9 mouse cellular contexts compared by ENCODE assay signal in the genomic region with DNA sequence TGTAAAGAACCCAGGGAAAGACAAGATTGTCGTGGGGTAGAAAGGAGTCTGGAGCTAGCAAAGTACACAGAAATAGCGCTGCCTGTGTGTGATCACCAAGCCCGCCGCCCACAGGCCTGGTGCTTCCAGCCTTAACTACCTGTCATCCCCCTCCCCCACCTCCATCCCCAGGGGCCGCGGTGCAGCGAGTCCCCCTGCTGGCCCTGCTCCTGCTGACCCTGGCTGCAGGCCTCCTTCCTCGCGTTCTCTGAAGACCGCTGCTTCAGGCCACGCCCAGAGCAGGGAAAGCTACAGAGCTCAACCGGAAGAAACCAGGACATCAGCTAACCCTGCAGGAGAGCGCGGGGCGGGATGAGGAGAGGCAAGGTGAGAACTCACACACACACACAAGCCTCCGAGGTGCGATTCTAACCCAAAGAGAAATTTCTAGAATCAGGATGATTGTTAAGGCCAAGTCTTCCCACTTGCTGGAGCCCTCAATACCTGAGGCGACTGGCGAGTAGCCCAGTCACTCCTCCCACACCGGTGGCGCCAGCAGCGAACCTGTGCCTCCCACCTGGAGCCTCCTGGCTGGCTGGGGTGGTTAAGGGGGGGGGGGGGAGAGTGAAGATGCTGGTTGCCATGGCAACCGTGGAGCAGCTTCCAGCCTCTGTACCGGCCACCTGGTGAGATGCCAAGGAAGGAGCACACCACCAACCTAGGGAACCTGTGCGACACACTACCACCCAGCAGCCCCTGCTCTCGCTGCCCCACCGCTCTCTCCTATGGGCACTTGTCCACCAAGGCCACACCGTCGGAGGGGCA. TPM values are rescaled to one million over a fixed set of nuclear protein-coding genes. Genes with fewer than 3 reads are reported as not detected.
A peak's percentile ranks its signal among the peaks of the same experiment; 100 is the strongest.
DNase-seq lines count a peak whose midpoint lies in the region; TF ChIP-seq lines count a peak whose summit lies in the region.
"Had no signal": no experiment of that assay in that cellular context is flagged by ENCODE, and none has a peak within 500 bp of the region (broad histone marks: within the 10 kb centered on the region; RNA-seq: fewer than 3 reads in every experiment).

No protein-coding gene starts in this region.

- peak; percentile 74 for DNase-seq in layer of hippocampus, adult 9-11 months
- no peak for DNase-seq in layer of hippocampus, postnatal 14 days (ENCODE audit: low spot score in 2 of 2)
- peak; percentile 24 to 30 for DNase-seq in heart, postnatal 10 days
- DNase-seq in left cerebral cortex, adult 2 months (ENCODE audit: extremely low spot score in 1 of 2, low spot score in 2 of 2): peak; percentile 66 to 76
- DNase-seq in lung, postnatal 4 days: peak; percentile 39 to 56
- DNase-seq in right cerebral cortex, postnatal 4 days: peak; percentile 61
- DNase-seq in B cell, adult 2 months: no peak

- TF ChIP-seq POLR2A in cortical plate, adult 2 months (IDR thresholded peaks at IDR 0.05; ENCODE audit: extremely low read depth, insufficient read depth, low read length): 0 out of 2 replicates have a peak, but pooled peaks have one; percentile 16

- peak overlapping the region; percentile 92 for H3K27ac ChIP-seq in cortical plate, adult 2 months (ENCODE audit: insufficient read depth, low read length)
- H3K27ac ChIP-seq in left cerebral cortex, adult 2 months: peak overlapping the region; percentile 96
- H3K27ac ChIP-seq: macrophage had no signal

- intact Hi-C loops in heart, postnatal 10 days (cut with DNase I): no loop called here
- intact Hi-C loops in left cerebral cortex, adult 2 months (cut with DNase I): loop anchor here (5.0 kb wide), 1 partner anchor 300 kb away; no protein-coding TSS in a partner anchor

- H3K4me3 ChIP-seq in cortical plate, adult 2 months (ENCODE audit: insufficient read depth, low read length): 0 out of 2 replicates have a peak overlapping the region, but pooled peaks have one; percentile 4
- peak overlapping the region; percentile 9; the same call in 1 of the 2 replicates for H3K4me3 ChIP-seq in left cerebral cortex, adult 2 months

- peaks cover 14% of the 10 kb centered on the region for H3K4me1 ChIP-seq in cortical plate, adult 2 months (ENCODE audit: control insufficient read depth, insufficient read depth, low read length)

- TF ChIP-seq CTCF in cortical plate, adult 2 months (IDR thresholded peaks at IDR 0.05; ENCODE audit: extremely low read depth, insufficient read depth, low read length): no peak
- no peak; the same call in 1 of the 2 replicates for TF ChIP-seq CTCF in left cerebral cortex, adult 2 months (IDR thresholded peaks at IDR 0.05)

RNA-seq across cellular contexts. Expression of gene Meltf, which starts 18.6 kb away (rescaled TPM):
- total RNA-seq in layer of hippocampus, postnatal 14 days (2021): under 1 TPM; 0.18 to 0.21 TPM
- polyA plus RNA-seq in cortical plate, adult 2 months (2012; rRNA removed): 0.46 and 0.79 TPM in 2 replicates
- total RNA-seq in heart, postnatal 10 days (2021): under 1 TPM in 1 of 2 experiments, not detected in 1; 0.05 TPM
- under 1 TPM; 0.51 to 0.54 TPM for total RNA-seq in left cerebral cortex, adult 2 months (2021)
- polyA plus RNA-seq: macrophage had no signal

RNA-seq across cellular contexts. Expression of gene Pigz, which starts 36.5 kb away (rescaled TPM):
- total RNA-seq in layer of hippocampus, postnatal 14 days (2021): 10 to 100 TPM; 10.5 to 13.1 TPM
- polyA plus RNA-seq in cortical plate, adult 2 months (2012; rRNA removed): 24.6 and 25.4 TPM in 2 replicates
- 1 to 10 TPM; 1.7 to 2.0 TPM for total RNA-seq in heart, postnatal 10 days (2021)
- total RNA-seq in left cerebral cortex, adult 2 months (2021): 10 to 100 TPM; 20.7 to 20.9 TPM

RNA-seq across cellular contexts. Expression of gene 0610012G03Rik, which starts 51.1 kb away (rescaled TPM):
- 10 to 100 TPM; 49.5 to 50.8 TPM for total RNA-seq in layer of hippocampus, postnatal 14 days (2021)
- polyA plus RNA-seq in cortical plate, adult 2 months (2012; rRNA removed): 73.3 and 76.0 TPM in 2 replicates
- total RNA-seq in heart, postnatal 10 days (2021): 10 to 100 TPM; 73.1 to 74.1 TPM
- total RNA-seq in left cerebral cortex, adult 2 months (2021): 10 to 100 TPM; 40.4 to 45.1 TPM

RNA-seq across cellular contexts. Expression of gene Ncbp2, which starts 51.1 kb away (rescaled TPM):
- total RNA-seq in layer of hippocampus, postnatal 14 days (2021): 10 to 100 TPM; 47.8 to 52.5 TPM
- polyA plus RNA-seq in cortical plate, adult 2 months (2012; rRNA removed): 75.7 and 95.2 TPM in 2 replicates
- 10 to 100 TPM; 22.4 to 29.3 TPM for total RNA-seq in heart, postnatal 10 days (2021)
- total RNA-seq in left cerebral cortex, adult 2 months (2021): 10 to 100 TPM; 47.3 to 47.4 TPM

Comparison
In these comparisons a context has a peak if more than half of its experiments do, and no peak if none do; other contexts are left out.
1. DNase-seq: peak in layer of hippocampus, adult 9-11 months (single experiment), heart, postnatal 10 days (2 of 2), left cerebral cortex, adult 2 months (2 of 2), lung, postnatal 4 days (2 of 2) and right cerebral cortex, postnatal 4 days (single experiment); none in layer of hippocampus, postnatal 14 days (0 of 2) and B cell, adult 2 months (0 of 2).